Mouse (Mus musculus) testis, postnatal 14 days (tissue): ENCODE data around the gene Ndufa5.

Experiments used
- DNase-seq: peaks from one replicate; pipeline ENCODE4 v3.0.0; 2021; ENCODE audit warnings: low spot score

The Ndufa5 gene

DNA sequence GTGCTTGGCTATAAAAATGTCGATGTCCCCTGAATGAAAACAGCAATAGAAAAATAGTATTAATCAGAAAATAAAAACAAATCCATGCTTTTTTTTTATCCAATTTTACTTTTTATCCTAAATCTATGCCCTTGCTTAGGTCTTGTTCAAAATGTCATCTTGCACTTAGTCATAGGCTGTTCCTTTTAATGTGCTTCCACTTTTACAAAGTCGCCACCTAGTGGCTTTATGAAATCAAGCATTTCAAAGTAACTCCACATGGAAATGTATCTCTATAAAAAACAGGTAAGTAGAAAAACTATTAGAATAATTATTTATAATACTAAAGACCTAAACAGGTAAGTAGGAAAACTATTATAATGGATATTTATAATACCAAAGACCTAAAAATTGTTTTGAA, 11.6 kb downstream of the Ndufa5 start:
- no peak for DNase-seq

DNA sequence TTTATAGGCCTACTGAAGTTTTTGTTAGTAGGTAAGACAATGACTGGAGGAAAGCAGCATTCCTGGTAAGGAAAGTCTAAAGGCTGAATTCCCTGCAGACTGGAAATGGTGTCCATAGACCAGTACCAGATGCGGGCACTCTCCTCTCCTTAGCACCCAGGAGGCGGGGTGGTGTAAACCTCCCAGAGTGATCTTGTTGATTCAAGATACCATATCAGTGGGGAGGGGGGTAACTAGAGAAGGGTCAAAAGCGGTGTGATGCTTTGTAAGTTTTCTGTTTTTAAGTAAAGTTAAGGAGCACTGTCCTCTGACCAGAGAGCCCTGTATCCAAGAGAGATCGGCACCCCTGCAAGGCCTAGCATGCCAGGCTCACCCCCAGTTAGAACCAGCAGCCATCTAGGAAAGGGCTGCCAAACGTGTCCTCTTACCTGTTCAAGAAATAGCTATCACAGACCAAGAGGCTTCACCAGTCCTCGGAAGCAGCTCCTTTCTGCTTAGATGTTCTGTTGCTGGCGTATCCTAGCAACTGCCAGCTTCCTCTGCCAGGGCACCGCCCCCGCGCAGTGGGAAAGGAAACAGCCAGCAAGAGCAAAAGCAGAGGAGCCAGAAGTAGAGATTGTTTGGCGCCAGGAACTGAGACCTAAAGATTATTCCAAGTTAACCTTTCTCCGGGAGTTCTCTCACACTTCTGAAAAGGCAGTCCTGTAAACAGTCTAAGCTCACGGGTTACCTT, 13.1 kb downstream of the Ndufa5 start, which contains the start of gene Iqub:
Iqub (minus strand) TSS at position 516 of the 733 bp plus-strand sequence.
- DNase-seq = peak; percentile 59

DNA sequence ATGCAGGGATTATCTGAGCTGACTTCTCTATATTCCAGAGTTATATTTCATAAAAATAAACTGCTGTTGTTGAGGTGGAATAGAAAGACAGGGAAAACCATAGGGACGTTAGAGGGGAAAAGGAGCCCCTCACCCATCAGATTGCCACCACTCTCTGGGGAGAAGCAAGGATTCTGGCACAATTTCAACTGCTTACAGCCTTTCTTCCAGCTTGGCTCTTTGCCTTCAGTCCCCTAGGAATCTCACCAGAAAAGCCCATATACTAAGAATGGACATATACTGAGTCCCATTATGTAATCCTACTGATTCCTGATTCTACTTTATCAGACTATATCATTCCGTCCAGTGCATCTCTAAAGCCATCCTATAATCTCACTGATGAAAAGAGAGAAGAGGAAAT, 23.7 kb downstream of the Ndufa5 start:
- DNase-seq = no peak

DNA sequence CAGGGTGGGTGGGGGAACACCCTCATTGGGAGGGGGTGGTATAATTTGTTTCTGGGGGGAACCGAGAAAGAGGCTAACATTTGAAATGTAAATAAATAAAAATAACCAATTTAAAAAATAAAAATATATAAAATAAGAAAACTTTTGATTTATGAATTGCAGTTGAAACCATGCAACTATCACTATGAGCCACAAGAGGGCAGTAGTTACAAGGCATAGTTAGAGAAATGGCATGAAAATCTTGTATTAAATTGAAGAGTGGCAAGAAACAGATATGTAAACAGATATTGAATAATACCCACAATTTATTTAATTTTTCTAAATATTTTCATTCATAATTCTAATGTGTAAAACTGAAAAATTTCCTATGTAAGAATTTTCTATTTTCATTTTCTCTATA, 37.5 kb downstream of the Ndufa5 start:
- no peak for DNase-seq

- DNase-seq = no peak
Measured at GRCm38 (mm10) chr6:24486530-24486929, 41.3 kb downstream of the Ndufa5 start.

GRCm38 (mm10) chr6:24470571-24471132, 57.2 kb downstream of the Ndufa5 start:
- no peak for DNase-seq

DNA sequence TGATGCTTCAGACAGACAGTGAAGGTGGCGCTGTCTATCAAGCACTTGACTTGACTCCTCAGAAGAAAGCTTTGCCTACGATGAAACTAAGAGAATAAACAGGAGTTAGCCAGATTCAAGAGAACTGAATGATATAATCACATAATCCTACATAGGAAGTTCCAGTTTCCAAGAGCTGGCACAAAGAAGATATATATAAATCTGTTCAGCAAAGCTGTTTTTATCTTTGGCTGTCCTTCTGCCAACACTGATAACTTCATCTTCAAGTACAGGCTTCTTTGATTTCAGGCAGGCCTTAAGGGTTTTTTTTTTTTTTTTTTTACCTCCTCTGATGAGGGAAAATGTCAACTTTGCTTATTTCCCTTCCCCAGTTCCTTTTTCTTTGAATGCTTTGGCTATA, 57.7 kb downstream of the Ndufa5 start:
- DNase-seq = no peak
